Mouse (Mus musculus) limb, embryonic 11.5 days (tissue): Measurements from ENCODE around the gene Slc39a11. TPM values are rescaled to one million over a fixed set of nuclear protein-coding genes. Genes with fewer than 3 reads are reported as not detected.
"Not testable (repeated sequence)": the region's sequence is repeated elsewhere in the genome, so short reads cannot be mapped to it uniquely, and the experiment has no call there.

ENCODE experiments used
- ATAC-seq: fragments of 200-750 bp; cut with Nextera tagmentation; 2 replicates; pipeline ENCODE4 v1.8.0; 2017; ENCODE audit warnings: low read depth; ENCODE audit not compliant: insufficient number of reproducible peaks, low FRiP score, low TSS enrichment
- DNase-seq: peaks from one replicate; pipeline ENCODE4 v3.0.0-alpha.2; 2015; ENCODE audit warnings: low spot score
- H3K27ac ChIP-seq: fragments of 300-500 bp; sonication (generic); replicated peaks from 2 replicates; pipeline ENCODE4 v1.5.1; 2014; ENCODE audit warnings: low read depth, mild to moderate bottlenecking, low read length
- H3K27me3 ChIP-seq: fragments of 300-500 bp; sonication (generic); 2 replicates; pipeline ENCODE4 v1.6.1; 2014; ENCODE audit warnings: mild to moderate bottlenecking, low read length, mixed read lengths; ENCODE audit not compliant: control insufficient read depth, insufficient read depth
- H3K36me3 ChIP-seq: fragments of 300-500 bp; sonication (generic); 2 replicates; pipeline ENCODE4 v1.6.1; 2014; ENCODE audit warnings: mild to moderate bottlenecking, low read length, moderate library complexity, mixed read lengths; ENCODE audit not compliant: control insufficient read depth, insufficient read depth
- H3K4me1 ChIP-seq: fragments of 300-500 bp; sonication (generic); 2 replicates; pipeline ENCODE4 v1.6.1; 2014; ENCODE audit warnings: low read length, mixed read lengths; ENCODE audit not compliant: control insufficient read depth, insufficient read depth
- H3K4me2 ChIP-seq: fragments of 300-500 bp; sonication (generic); 2 replicates; pipeline ENCODE4 v1.6.1; 2014; ENCODE audit warnings: low read depth, mild to moderate bottlenecking, moderate library complexity; ENCODE audit not compliant: severe bottlenecking
- H3K4me3 ChIP-seq: fragments of 300-500 bp; sonication (generic); 2 replicates; pipeline ENCODE4 v1.5.1; 2014; ENCODE audit warnings: low read depth, low read length
- H3K9ac ChIP-seq: fragments of 300-500 bp; sonication (generic); 2 replicates; pipeline ENCODE4 v1.6.1; 2014; ENCODE audit warnings: mild to moderate bottlenecking, low read length
- H3K9me3 ChIP-seq: fragments of 300-500 bp; sonication (generic); 2 replicates; pipeline ENCODE4 v1.6.1; 2016; ENCODE audit warnings: low read length; ENCODE audit not compliant: control insufficient read depth
- WGBS: fragments of 180-500 bp; shearing (Covaris S2); extraction: QIAGEN DNeasy Blood & Tissue Kit; methylation state at CpG from one replicate; pipeline ENCODE4 v1.1.7; 2014; 5-methylcytosine and 5-hydroxymethylcytosine counted together
- polyA plus RNA-seq: library from polyadenylated mRNA; unstranded; fragments of >200 nt; fragmentation: Nextera tagmentation; extraction: Ambion mirVana; gene quantifications from 2 replicates; pipeline ENCODE4 v1.2.1, GENCODE M21; 2014

Slc39a11 gene
- polyA plus RNA-seq, 1 experiment from 2014 or later = 14.9 TPM

- DNase-seq (no peak), ATAC-seq (no peak)
- Histone ChIP-seq H3K4me2 (no peak overlapping the region), H3K9ac (no peak overlapping the region), H3K4me1 (no peaks in the 10 kb centered on the region), H3K27me3 (no peaks in the 10 kb centered on the region), H3K27ac (no peak overlapping the region), H3K9me3 (no peaks in the 10 kb centered on the region), H3K4me3 (no peak overlapping the region), H3K36me3 (no peaks in the 10 kb centered on the region)
- WGBS = 87% methylated on average over 5 of the region's 5 CpGs
Measured at GRCm38 (mm10) chr11:113595144-113595543, 54.7 kb downstream of the Slc39a11 start.

GRCm38 (mm10) chr11:113588936-113589335, 60.9 kb downstream of the Slc39a11 start:
- no peaks in the 10 kb centered on the region for H3K36me3 ChIP-seq
- no peaks in the 10 kb centered on the region for H3K9me3 ChIP-seq
- H3K27ac ChIP-seq = no peak overlapping the region
- 40% methylated on average over 3 of the region's 3 CpGs for WGBS
- no peak overlapping the region for H3K4me3 ChIP-seq
- H3K4me2 ChIP-seq = no peak overlapping the region
- H3K27me3 ChIP-seq = no peaks in the 10 kb centered on the region
- H3K9ac ChIP-seq = no peak overlapping the region
- no peaks in the 10 kb centered on the region; the same call in 1 of the 2 replicates for H3K4me1 ChIP-seq
- no peak for DNase-seq
- ATAC-seq = no peak

- H3K4me2 ChIP-seq = no peak overlapping the region
- 20% methylated on average over 6 of the region's 6 CpGs for WGBS
- H3K27me3 ChIP-seq = no peaks in the 10 kb centered on the region
- no peak overlapping the region for H3K4me3 ChIP-seq
- DNase-seq (peak; percentile 50), ATAC-seq (no peak)
- H3K9ac ChIP-seq = no peak overlapping the region
- H3K27ac ChIP-seq = no peak overlapping the region
- no peaks in the 10 kb centered on the region; the same call in 1 of the 2 replicates for H3K4me1 ChIP-seq
- no peaks in the 10 kb centered on the region for H3K9me3 ChIP-seq
- no peaks in the 10 kb centered on the region for H3K36me3 ChIP-seq
Measured at GRCm38 (mm10) chr11:113586423-113586822, 63.5 kb downstream of the Slc39a11 start.

GRCm38 (mm10) chr11:113583879-113584661, 65.8 kb downstream of the Slc39a11 start:
- no peak for DNase-seq
- H3K9ac ChIP-seq = no peak overlapping the region
- H3K27me3 ChIP-seq = no peaks in the 10 kb centered on the region
- no peaks in the 10 kb centered on the region; the same call in 1 of the 2 replicates for H3K4me1 ChIP-seq
- no peaks in the 10 kb centered on the region for H3K9me3 ChIP-seq
- ATAC-seq = no peak
- no peaks in the 10 kb centered on the region for H3K36me3 ChIP-seq
- no peak overlapping the region for H3K4me2 ChIP-seq
- no peak overlapping the region for H3K27ac ChIP-seq
- 51% methylated on average over 11 of the region's 11 CpGs for WGBS
- H3K4me3 ChIP-seq = no peak overlapping the region

- DNase-seq (no peak), ATAC-seq (no peak)
- Histone ChIP-seq H3K9me3 (no peaks in the 10 kb centered on the region), H3K27me3 (no peaks in the 10 kb centered on the region), H3K4me1 (no peaks in the 10 kb centered on the region), H3K36me3 (no peaks in the 10 kb centered on the region), H3K27ac (no peak overlapping the region), H3K4me3 (no peak overlapping the region), H3K9ac (no peak overlapping the region), H3K4me2 (no peak overlapping the region)
- WGBS = 83% methylated on average over 4 of the region's 4 CpGs
Measured at GRCm38 (mm10) chr11:113577221-113577620, 72.7 kb downstream of the Slc39a11 start.

- H3K4me2 ChIP-seq = no peak overlapping the region
- H3K9me3 ChIP-seq = no peaks in the 10 kb centered on the region
- no peaks in the 10 kb centered on the region for H3K36me3 ChIP-seq
- H3K27me3 ChIP-seq = no peaks in the 10 kb centered on the region
- no peak for ATAC-seq
- no peak overlapping the region for H3K4me3 ChIP-seq
- DNase-seq = no peak
- no peak overlapping the region for H3K9ac ChIP-seq
- no peaks in the 10 kb centered on the region for H3K4me1 ChIP-seq
- H3K27ac ChIP-seq = no peak overlapping the region
- WGBS = 83% methylated on average over 6 of the region's 6 CpGs
Measured at GRCm38 (mm10) chr11:113572641-113573040, 77.2 kb downstream of the Slc39a11 start.

GRCm38 (mm10) chr11:113571616-113572015, 78.3 kb downstream of the Slc39a11 start:
- ATAC-seq = no peak
- Histone ChIP-seq H3K4me2 (no peak overlapping the region), H3K27ac (no peak overlapping the region), H3K36me3 (no peaks in the 10 kb centered on the region), H3K4me3 (no peak overlapping the region), H3K9me3 (no peaks in the 10 kb centered on the region), H3K4me1 (no peaks in the 10 kb centered on the region), H3K9ac (no peak overlapping the region), H3K27me3 (no peaks in the 10 kb centered on the region)
- no peak for DNase-seq

GRCm38 (mm10) chr11:113568999-113569398, 80.9 kb downstream of the Slc39a11 start:
- Histone ChIP-seq H3K27ac (no peak overlapping the region), H3K9ac (no peak overlapping the region), H3K4me3 (no peak overlapping the region), H3K27me3 (no peaks in the 10 kb centered on the region), H3K4me1 (peaks cover 8% of the 10 kb centered on the region; the same call in 1 of the 2 replicates), H3K9me3 (no peaks in the 10 kb centered on the region), H3K36me3 (no peaks in the 10 kb centered on the region), H3K4me2 (no peak overlapping the region)
- DNase-seq = no peak
- ATAC-seq = no peak
- WGBS = 81% methylated on average over 1 of the region's 1 CpGs

GRCm38 (mm10) chr11:113567926-113568325, 82.0 kb downstream of the Slc39a11 start:
- not testable (repeated sequence) for ATAC-seq, H3K27me3 ChIP-seq, H3K27ac ChIP-seq, H3K4me3 ChIP-seq, H3K9ac ChIP-seq, H3K36me3 ChIP-seq, H3K9me3 ChIP-seq, H3K4me2 ChIP-seq, DNase-seq, H3K4me1 ChIP-seq
- WGBS = 81% methylated on average over 2 of the region's 2 CpGs
